Mouse (Mus musculus) c-Kit-negative CD71-positive TER-119-positive erythroid progenitor cells, embryonic 14.5 days (primary cell): ENCODE measurements around the gene Kyat1.

Experiments
- DNase-seq: peaks from one replicate; pipeline ENCODE4 v3.0.0-alpha.2; 2013; ENCODE audit warnings: low read depth, low spot score

The Kyat1 gene

DNA sequence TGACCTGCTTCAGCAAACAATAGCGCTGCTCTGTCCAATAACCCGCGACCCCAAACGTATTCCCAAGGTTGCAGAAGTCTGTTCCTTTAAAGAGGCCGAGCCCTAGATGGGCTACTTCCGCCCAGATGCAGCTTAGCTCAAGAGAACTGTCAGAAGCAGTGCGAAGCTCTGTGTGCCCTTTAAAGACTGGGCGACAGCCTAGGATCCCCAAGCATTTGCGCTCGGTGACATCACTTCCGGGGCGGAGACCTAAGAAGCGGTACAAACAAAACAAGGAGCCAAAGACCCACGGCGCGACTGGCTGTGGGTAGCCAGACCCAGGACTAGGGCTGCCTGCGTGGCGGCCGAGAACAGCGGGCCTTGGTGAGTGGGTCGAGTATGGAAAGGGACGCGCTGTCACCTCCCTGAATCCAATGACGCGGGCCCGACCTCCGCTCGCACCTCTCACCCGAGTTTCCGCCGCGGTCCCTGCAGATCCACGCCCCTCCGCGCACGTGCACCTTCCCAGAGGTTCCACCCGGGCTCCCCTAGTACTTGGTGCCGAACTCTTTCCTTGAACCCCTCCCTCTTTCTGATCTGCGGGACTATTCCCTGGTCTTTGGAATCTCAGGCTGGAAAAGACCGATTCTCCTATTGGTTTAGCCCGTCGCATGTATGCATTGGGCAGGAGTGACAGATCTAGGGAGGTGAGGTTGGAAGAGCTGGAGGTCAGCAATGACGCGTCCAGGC lies at the start of gene Kyat1:
Gene Kyat1 (minus strand): TSS at position 219 of the 729 bp plus-strand sequence.
- DNase-seq, result peak; percentile 80

DNA sequence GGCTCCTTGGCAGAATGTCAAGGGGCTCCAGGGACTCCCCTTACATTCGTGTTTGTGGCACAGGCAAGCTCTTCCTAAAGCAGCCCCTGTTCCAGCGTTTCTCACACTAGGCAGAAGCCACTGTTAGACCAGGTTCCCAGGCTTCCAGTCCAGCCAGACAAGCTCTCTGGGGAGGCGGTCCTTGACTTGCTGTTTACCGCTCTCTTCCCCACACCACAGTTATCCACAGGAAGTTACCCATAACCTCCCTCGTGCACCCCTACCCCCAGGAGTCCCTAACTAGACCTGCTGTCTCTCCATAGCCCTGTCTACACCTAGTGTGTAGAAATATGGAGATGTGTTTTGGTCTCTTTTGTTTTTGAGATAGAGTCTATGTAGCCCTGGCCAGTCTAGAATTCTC lies 48.2 kb upstream of the Kyat1 start:
- DNase-seq, result no peak

DNA sequence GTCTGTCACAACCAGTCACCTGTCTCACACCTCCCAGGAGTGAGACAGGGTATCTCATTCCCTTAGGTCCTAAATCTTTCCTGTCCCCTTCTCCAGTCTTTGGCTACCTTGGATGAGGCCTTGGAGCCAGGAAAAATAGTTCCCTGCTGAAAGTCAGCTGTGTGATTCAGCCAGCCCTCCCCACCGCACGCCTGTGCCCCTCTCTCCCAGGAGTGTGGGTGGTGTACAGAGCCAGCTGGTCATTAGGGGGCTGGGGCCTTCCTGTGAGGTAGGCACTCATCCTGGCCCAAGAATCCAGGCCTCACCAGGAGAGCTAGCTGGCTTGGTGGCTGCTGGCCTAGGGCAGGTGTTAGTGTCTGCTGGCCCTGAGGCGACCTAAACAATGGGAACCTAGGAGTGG lies 46.9 kb upstream of the Kyat1 start:
- no peak for DNase-seq

DNA sequence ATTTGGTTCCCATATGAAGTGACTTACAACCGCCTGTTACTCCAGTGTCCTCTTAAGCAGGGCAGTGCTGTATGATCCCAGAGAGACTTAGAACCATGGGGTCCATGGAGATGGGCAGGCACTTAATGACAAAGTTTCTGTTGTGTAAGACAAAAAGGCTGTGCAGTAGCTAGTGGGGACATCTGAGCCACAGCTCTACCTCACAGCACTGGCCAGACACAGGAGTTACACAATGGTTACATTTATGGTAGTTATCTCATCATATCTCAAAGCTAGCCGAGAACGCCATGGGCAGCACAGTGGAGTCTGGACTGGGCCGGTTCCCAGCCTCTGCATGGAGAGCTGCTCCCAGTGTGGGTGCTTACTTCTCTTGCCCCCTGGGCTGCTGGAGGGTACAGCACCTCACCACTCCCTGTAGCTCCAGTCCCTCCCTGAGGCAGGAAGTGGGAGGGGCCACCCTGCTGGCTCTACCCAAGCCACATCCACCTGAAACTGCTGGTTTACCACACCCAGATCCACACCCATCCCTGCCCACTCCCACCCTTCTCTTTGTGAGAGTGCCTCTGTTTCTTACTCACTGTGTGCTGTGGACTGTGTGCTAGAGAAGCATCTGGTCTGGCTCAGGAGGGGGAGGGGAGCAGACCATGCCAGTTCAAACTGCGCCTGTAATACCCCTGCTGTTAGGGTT lies 45.9 kb upstream of the Kyat1 start:
- DNase-seq, result no peak

DNA sequence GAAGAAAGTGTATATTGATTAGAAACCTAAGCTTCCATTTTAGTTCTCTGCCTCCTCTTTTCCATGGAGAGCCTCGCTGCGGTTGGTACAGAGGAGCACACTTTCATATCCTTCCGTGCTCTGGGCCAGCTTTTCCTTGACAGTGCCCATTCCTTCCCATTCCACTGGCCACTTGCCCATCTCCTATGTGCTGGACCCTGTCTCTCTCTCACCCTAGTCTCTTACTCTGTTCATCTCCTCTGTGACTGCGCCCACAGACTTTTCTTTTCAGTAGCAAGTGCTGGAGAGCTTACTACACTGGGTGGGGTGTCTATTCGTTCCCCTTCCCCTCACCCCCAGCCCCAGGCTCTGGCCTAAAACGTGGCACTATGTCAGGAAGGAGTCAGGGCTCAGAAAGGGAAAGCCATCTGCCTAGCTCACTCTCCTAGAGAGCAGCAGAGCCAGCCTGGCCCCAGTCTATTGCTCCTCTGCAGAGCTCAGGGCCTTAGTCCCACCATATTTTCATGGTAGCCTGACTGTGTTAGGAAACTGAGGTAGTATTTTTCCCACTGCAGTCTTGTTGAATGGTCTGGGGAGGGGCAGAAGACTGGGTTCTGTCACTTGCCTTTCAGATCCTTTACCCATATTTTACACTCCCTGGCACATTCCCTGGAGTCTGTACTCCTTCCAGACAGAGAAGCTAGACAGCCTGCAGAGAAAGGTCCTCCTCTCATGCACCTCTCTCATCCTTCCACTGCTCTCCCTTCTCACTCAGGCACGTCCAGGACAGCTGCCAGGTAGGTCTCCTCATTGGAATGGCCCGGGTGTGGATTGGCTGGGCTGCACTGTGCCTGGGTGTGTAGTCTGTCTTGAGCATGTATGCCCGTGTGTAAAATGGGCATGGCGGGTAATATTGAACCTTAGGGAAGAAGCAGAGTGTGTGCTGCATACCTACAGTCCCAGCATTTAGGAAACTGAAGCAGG lies 44.8 kb upstream of the Kyat1 start:
- no peak for DNase-seq

DNA sequence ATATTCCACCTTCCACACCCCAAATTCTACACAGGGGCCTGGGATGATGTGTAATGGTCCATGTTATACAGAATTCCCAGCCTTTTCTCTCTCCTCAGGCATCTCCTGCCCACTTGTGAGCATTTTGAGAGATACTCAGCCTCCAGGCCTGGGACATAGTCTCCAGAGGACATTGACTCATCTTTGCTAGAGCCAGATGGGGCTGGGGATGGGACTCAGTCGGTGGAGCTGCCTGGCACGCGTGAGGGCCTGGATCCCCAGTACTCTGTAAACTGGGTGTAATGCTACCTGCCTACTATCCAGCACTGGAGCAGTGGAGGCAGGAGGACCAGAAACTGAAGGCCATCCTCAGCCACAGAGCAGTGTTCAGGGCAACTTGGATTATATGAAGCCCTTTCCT lies 43.5 kb upstream of the Kyat1 start:
- no peak for DNase-seq

DNA sequence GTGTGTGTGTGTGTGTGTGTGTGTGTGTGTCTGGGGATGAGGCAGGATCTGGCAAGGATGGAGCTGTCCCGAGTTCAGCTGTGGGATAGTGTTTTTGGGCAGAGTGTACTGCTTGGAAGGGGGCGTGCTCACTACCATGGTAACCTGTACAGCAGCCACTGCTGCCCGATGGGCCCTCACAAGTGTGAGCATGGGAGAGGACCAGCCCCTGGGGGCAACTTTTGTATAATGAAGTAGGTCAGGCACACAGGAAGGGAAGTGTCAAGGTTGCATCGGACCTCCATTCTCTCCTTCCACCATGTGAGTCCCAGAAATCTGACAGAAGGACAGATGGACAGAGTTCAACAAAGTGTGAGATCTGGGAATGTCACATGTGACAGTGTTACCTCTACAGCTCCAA lies 42.0 kb upstream of the Kyat1 start:
- DNase-seq, result no peak

DNA sequence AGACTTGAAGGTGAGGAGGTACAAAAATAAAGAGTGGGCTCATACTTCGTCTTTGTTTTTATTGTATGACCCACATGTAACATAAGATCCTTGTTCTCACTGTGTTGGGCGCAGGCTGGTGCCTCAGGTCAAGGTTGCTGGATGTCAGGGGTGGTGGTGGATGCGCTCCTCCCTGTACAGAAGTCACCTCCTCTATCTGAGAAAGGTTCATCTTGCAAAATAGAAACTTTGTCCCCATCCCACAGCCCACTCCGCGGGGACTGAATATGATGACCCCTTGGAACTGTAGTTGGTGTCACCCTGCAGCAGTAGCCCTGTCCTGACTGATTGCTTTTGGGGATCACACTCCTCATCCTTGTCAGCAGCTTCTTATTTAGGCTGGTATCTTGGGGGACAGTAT lies 41.4 kb upstream of the Kyat1 start:
- no peak for DNase-seq

DNA sequence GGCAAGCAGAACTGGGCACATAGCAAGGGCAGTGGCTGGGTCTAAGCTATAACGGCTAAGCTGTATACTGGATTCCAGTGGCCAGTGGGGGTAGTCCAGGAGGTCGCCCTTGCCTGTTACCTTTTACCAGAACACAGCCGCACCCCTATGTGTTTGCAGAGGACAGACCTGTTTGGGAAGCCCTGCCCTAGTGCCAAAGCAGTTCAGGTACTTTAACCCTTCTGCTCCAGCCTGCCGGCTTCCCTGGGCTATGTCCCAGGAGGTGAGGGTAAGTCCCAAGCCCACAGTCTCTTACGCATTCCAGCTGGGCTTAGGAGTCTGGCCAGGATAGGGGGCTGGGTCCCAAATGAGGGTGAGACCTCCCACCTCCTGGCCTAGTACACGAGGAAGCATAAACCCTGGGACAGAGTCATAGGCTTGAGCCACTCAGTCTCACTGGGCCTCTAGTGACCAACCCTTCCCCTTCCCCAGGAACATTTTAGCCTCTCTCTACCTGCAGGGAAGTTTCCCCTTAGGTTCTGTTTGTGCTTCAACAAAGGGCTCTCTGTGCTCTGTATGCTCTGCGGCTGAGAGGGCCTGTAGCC lies 39.0 kb upstream of the Kyat1 start:
- DNase-seq, result no peak

DNA sequence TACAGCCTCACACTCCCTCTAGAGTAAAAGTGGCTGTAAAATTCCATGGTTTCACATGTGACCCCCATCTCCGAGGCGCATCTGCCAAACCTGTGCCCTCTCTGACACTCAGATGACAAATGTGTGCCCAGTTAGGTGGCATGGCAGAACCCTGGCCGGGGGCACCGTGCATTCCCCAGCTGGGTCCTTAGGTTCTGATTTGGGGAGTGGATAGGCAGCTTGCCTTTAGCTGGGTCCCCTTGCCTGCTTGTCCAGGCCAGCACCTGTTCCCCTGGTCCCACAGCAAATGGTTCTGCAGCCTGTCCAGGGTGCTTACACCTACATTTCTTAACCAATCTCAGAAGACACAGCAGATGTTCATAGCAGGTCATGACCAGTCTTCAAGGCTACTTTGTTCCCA lies 37.7 kb upstream of the Kyat1 start:
- no peak for DNase-seq

DNA sequence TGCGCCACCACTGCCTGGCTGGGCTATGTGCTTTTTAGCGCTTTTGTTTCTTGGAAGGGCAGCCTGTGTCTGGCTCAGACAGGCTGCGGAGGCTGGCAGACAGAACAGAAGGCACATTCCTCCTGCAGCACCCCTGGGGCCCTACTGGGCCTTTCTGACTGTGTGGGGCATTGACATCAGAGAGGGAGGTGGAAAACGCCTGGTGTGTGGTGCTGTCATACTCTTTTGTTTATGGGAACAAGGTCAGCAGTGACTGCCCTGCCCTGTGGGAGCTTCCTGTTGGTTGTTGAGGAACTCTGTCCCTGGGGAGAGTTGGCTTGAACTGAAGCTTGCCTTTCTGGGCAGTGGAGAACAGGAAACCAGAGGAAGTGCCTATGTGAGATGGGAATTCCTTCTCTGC lies 36.9 kb upstream of the Kyat1 start:
- no peak for DNase-seq

DNA sequence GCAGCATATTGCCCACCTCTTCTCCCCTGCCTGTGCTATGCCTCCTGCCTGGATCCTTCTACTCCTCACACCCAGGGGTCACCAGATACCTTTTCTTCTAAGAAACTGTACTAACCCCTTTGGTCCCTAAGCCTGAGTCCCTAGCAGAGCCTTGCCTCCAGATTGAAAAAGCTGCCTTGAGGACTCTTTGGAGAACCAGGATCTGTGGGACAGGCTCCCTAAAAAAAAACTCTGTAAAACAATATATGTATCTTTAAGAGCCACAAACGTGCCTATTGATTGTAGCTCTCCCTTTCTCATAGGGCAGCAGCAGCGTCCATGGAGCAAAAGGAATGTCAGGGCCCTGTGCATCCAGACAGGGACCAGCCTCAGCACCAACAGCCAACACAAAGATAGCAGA lies 34.6 kb upstream of the Kyat1 start, which contains the start of gene Gm28035:
Gene Gm28035 (plus strand): TSS at position 301 of the 400 bp plus-strand sequence.
- no peak for DNase-seq

DNA sequence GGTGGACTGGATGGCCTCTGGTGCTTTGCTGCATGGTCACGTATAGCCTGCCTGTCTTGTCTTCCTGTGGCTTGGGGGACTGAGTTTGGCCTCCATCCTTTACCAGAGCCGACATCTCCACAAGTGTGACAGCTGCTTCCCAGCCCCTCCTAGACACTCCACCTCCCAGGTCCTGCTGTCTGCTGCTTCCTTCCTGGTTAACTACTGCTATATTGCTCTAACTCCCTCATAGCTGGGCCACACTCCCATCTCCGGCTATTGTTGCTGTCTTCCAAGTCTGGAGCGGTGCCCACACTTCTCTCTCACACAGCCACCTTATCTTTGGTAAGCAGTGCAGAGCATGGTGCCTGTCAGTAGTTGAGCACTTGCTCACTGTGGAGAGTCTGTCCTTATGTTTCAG lies 34.1 kb upstream of the Kyat1 start:
- no peak for DNase-seq

DNA sequence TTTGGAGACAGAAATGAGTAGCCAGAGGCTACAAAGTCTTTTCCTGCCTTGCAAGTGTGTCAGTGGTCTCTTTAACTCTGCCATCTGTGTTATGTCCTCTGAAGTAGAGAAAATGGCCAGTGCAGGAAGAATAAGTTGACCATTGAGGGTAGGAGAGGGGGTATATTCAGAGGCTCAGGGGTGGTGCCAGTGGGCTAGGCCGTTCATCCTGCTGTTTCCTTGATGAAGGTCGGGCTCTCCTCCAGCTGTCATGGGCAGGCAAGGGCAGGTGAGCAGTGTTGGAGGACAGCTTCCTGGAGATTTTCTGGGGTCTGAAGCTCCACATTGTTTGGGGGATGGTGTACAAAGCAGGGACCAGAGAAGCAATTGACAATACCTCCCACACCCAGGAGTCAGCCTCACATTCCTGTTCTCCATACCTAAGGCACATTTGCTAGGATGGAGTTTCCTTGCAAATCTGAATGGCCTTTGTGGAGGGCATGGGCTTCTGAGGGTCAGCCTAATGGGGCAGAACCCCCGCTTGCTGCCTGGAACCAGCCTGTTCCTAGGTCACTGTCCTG lies 33.3 kb upstream of the Kyat1 start:
- DNase-seq, result no peak

DNA sequence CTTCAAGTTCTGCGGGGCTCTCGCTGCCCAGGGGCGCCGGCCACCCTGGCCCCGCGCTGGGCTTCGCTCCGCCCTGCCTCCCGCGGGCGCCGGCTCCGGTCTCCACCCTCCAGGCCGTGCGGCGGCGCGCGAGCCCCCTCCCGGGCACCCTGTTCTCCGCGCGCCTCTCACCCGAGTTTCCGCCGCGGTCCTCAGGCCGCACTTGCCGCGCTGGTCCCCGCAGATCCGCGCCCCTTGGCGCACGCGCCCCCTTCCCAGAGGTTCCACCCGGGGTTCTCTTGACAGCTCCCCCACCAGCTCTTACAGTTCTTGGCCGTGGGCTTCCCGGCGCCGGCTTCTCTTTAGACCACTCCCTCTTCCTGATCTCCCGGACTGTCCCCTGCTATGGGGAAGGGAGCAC lies 32.2 kb upstream of the Kyat1 start:
- DNase-seq, result no peak

DNA sequence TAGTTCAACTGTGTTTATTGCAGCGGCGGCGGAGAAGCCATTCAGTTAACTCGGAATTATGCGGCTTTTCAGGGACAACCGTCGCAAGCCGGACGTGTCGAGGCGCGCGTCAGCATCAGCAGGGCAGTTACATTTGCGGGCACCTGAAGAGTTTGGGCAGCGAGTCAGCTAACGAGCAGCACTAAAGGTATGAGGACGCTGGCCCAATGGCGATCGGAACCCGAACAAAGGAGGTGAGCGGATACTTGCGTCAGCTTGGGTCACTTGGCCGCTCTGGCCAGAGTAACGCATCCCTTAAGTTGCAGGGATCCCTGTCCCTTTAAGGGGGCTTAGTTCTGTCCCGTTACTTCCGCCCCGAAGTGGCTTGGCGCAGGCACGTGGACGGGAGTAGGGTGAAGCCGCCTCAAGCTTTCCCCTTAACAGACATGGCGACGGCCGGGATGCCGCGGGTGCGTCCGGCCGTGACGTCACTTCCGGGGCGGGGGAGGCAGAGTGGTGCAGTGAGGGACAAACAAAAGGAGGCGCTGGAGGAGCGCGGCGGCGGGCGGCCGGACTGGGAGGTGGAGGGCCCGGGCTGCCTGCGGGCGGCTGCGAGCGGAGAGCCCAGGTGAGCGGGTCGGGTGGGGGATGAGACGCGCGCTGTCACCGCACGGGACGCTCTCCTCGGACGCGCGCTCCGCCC lies 31.7 kb upstream of the Kyat1 start, which contains the start of gene Lrrc8a:
Gene Lrrc8a (plus strand): TSS at position 517 of the 682 bp plus-strand sequence.
- DNase-seq, result peak; percentile 92

DNA sequence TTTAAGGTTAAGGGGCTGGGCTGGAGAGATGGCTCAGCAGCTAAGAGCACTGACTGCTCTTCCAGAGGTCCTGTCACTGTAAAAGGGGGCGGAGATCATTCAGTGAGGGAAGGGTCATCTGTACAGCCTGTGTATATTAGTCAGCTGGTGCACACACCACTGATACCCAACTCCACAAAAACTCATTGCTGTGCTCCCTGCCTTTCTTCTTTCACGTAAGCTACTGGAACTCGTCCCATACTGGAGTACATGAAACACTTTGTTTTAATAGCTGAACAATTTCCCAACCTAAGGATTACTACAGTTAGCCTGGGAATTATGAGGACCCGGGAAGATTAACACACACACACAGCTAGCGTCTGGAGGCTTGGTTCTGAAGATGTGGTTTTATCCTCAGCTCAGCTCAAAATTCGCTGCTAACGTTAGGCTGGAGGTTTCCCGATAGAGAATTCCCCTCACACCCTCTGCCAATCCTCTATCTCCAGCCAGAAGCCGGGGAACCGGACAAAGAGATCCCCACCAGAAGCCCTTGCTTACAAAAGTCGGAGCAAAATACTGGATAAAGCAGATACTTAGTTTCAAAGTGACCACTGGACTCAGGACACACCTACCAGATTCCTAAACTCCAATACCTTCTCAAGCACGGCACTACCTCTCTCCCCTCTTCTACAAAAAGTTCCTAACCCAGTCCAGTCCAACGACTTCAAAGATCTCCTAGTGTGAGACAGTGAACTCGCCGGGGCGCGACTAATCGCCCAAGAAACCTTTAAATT lies 31.0 kb upstream of the Kyat1 start:
- DNase-seq, result no peak

DNA sequence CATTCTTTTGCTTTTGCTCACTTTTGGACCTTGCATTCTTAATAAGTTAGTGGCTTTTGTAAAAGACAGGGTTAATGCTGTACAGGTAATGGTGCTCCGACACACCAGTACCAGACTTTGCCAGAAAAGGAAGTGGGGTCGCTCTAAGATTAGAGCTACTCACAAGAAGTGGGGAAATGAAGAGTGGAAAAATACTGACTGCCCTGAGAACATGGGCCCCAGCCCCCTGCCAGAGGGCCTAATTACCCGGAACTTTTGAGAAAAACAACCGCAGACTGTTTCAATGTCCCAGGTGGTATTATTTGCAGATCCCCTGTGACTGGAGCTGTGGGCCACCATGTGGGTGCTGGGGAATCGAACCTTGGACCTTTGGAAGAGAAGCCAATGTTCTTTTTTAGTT lies 29.9 kb upstream of the Kyat1 start:
- DNase-seq, result no peak

DNA sequence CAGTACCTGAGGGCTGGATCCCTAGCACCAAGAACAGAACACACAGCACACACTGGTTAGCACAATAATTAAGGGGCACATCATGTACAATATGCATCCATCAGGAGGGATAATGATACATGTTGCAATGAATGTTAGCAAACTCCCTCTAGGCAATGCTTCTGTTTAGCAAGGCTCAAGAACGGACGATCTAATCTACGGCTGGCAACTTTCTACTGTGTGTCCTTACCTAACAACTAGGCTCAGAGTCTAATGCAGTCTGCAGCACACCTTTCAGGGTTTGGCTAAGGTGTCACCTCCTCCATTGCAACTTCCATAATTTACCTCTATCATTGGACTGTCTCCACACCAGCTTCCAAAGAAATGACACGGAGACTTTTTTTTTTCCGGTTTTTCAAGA lies 10.6 kb upstream of the Kyat1 start:
- no peak for DNase-seq

DNA sequence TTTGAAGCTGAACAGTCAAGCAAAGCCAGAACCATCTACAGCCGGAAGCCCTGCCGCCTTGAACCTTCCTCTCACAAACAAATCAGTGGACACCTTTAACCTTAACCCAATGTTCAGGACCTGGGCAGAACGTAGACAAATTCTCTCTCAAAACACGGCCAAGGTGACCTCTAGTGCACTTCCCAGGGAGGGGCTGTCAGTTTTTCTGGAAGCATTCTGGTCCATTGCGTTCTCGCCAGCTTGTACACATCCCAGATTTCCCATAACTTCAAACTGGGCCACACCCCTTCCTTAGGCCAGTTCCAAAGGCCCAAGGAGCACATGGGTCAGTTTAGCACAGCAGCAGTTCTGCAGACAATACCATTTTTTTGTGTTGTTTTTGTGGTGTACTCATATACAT lies 9.8 kb upstream of the Kyat1 start:
- no peak for DNase-seq
